Mouse (Mus musculus) skeletal muscle tissue, adult 2 months (tissue): Measurements from ENCODE around the gene Ctnnbip1.
A peak's percentile ranks its signal among the peaks of the same experiment; 100 is the strongest.
"Not testable (repeated sequence)": the region's sequence is repeated elsewhere in the genome, so short reads cannot be mapped to it uniquely, and the experiment has no call there.

Experiments
- DNase-seq: peaks from one replicate; pipeline ENCODE4 v3.0.0-alpha.2; 2012; ENCODE audit warnings: low read depth, low spot score

Ctnnbip1 gene

DNA sequence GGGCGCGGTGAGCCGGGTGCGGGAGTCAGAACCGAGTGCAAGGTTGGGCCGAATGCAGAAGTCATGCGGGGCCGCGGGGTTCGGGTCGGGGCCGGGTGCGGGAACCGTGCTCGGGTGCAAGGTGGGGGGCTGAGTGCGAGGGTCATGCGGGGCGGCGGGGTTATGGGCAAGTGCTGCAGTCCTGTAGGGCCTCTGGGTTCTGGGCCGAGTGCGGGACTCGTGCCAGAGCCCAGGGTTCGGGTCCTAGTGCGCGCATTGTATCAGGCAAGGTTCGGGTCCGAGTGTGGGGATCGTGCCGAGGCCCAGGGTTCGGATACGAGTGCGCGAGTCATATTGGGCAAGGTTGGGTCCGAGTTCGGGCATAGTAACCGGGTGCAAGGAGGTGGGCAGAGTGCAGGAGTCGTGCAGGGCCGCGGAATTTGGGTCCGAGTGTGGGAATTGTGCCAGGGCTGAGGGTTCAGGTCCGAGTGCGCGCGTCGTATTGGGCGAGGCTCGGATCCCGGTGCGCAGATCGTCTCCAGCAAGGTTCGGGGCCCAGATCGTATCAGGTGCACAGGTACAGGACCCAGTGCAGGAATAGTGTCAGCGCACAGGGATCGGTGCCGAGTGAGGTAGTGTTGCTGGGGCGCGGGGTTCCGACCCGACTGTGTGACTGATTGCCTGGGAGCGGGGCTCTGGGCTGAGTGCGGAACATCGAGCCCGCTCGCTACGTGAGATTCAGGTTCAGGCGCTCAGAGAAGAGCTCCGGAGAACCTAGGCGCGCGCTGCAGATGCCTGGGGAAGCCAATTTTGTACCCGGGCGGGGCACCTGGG lies 69.0 kb downstream of the Ctnnbip1 start:
- DNase-seq = no peak

DNA sequence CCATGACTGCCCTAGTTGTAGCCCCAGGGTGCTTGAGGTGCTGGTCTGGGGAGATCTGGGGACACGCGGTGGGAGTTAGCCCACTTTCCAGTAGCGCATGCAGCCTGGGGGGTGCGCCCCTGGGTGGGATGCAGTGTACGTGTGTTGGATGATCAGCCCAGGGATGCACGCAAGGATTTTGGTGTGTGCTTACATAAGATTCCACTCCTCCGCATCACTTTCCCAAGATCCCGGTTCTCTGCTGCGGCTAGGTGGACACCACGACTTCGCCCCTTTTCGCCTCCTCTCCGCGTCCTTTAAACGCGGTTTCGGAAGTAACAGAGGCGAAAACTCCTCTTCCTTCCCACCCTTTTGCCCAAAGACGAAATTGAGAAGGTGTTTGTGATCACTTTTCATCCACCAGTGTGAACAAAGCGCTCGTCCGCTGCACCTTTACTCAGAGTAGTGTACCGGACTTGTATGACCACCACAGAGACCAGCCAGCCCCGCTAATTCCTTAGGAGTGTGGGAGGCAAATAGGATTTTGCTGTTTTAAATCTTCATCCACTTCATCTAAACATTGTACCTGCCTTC lies 69.6 kb downstream of the Ctnnbip1 start:
- DNase-seq = no peak

DNA sequence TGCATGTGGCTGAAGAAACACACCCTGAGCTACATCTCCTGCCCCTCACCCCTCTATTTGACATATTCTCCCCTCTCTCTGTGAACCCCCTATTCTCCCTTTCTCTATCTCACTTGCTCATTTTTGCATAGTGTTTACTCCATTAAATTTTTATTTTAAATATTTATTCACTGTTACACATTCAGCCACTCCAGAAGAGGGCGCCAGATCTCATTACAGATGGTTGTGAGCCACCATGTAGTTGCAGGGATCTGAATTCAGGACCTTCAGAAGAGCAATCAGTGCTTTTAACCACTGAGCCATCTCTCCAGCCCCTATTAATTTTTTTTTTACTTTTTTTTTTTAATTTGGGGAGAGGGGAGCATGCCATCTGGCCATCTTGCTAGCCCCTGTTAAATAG lies 72.2 kb downstream of the Ctnnbip1 start:
- DNase-seq = no peak

DNA sequence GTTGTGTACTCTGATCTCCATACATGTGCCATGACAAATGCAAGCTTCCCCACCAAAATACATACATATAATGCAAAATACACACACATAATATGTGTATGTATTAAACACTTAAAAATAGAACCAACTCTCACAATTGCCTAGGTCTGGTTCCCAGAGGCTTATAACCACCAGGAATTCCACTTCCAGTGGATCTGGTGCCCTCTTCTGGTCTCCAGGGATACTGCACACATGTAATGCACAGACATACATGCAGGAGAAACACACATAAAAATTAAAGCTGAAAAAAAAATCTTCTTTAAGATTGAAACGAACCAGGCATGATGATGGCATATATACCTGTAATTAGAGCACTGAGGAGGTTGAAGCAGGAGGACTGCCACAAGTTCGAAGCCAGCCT lies 73.5 kb downstream of the Ctnnbip1 start:
- DNase-seq = no peak

DNA sequence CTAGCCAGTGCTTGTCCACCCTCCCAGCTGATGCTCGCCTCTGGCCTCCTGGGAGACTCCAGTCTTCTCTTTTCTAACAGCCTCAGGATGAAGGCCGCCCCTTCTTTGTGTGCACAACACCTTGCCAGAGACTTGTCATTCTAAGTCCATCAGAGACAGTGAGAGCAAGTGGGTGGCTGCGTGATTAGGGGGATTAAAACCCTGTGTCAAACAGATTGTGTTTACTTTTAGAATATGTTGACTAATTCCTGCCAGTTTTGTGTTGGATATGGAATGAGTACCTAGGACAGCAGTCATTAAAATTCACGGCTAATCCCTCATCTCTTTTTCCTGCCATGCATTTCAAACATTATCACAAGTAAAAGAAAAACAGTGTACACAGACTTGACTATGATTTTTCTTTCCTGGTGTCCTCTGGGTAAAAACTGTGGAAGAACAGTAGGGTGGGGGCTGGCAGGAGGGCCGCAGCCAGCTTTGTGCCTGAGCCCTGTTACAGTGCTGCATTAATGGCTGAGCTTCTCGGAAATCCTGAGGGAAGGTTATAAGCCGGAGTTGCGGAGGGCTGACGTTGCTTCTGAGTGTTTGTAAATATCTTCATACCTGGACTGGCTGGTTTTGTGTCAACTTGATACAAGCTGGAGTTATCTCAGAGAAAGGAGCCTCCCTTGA lies 77.0 kb downstream of the Ctnnbip1 start:
- DNase-seq = no peak

DNA sequence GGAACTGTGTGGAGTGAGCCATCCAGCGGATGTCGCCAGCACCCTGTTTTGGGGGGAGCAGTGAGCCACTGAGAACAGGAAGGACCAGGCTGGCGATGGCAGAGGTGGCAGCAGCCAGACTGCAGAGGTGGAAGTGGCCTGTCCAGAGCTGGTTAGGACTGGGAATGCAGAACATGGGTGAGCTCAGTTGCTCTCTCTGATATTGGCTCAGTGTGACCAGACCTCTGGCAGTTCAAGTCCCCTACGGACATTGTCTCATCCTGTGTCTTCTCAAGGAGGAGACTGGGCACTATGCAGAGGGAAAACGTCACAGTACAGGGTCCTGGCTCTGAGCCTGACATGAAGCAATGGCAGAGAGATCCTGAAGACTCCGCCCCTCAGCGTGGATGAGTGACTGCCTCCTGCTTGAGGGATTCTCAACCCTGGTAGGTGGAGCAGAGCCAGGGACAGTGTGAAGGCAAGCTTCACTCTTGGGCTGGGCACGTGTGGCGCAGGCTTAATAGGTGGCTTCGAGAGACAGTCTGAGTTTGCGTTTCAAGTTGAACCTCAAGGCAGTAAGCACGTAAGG lies 79.7 kb downstream of the Ctnnbip1 start:
- DNase-seq = peak; percentile 50

DNA sequence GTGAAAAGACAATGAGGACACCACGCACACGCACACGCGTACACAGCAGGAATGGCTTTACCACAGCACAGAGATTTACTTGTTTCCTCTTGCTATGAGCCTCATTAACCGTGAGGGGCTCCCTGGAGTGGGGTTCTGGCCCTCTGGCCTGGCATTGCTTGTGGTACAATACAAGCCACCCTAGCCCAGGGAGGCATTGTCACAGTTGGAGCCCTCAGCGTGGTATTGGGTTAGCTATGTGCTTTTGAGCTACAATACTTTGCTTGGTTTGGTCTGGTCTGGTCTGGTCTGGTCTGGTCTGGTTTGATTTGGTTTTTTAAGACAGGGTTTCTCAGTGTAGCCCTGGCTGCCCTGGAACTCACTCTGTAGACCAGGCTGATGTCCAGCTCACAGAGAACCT lies 81.5 kb downstream of the Ctnnbip1 start:
- no peak for DNase-seq

DNA sequence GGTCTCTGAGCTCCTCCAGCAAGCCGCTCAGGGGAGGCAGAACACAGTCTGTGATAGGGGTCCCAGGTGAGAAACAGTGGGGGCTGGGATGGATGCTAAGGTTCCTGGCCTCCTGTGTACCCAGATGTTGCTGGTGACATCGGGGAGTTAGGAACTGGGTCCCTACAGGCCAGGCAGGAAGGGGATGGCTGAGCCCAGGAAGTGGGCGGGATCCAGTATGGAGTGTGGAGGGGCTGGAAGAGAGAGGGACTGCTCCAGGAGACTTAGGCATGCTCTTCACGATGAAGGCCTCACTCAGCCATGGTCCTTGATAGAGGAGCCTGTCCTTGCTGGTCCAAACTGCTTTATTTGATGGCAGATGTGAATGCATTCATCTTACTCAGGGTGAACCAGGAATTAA lies 82.1 kb downstream of the Ctnnbip1 start:
- DNase-seq = no peak

DNA sequence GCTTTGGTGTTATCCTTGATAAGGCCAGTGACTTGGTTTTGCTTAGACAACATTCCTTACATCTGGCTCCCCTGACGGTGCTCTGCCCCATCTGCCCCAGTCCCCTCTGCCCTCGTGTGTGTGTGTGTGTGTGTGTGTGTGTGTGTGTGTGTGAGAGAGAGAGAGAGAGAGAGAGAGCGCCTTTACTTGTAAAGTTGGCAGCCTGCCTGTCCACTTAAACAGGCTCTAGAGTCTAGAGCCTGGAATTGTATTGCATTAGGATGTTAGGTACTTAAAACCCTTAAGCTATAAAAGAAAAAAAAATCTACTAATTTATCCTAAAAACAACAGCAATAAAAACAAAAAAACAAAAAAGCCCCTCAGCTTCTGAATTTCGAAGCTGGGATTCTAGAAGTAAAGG lies 83.4 kb downstream of the Ctnnbip1 start:
- no peak for DNase-seq

DNA sequence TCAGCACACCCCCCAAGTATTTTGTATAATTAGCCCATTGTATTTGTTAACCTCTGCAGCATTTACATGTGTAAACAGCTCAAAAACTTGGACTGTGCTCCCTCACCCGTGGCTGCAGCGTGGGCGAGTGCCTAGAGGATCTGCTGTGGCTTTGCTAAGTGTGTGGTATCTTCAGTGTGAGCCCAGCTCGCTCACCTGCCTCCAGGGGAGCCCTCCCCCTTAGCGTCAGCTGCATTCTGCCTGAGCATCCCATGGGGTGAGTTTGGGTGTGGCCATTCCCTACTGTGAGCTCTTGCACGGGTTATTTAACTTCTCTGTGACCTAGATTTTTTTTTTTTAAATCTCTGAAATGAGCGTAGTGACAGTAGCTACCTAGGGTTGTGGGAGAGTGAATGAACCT lies 84.2 kb downstream of the Ctnnbip1 start:
- no peak for DNase-seq

DNA sequence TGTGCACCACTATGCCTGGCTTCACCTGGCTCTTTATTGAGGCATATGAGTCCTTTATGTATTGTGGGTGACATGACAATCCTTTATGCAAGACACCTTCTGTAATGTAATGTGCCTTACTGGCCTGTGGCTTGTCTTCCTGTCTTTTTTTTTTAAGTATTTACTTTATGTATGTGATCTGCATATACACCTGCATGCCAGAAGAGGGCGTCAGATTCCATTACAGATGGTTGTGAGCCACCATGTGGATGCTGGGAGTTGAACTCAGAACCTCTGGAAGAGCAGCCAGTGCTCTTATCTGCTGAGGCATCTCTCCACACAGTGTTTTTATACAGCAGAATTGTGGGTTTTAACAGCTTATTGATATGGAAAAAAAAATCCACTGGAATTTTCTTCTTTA lies 85.8 kb downstream of the Ctnnbip1 start:
- DNase-seq = no peak

DNA sequence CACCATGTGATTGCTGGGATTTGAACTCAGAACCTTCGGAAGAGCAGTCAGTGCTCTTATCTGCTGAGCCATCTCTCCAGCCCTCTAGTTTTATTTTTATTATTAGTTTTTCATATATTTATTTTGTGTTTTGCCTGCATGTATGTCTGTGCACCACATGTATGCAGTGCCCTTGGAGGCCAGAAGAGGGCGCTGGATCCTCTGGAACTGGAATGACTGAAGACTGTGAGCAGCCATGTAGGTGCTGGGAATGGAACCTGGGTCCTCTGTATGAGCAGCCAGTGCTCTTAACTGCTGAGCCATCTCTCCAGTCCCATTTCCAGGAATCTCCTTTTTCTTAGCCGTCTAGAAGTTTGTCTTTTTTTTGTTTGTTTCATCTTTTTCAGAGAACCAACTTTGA lies 86.5 kb downstream of the Ctnnbip1 start:
- no peak for DNase-seq

DNA sequence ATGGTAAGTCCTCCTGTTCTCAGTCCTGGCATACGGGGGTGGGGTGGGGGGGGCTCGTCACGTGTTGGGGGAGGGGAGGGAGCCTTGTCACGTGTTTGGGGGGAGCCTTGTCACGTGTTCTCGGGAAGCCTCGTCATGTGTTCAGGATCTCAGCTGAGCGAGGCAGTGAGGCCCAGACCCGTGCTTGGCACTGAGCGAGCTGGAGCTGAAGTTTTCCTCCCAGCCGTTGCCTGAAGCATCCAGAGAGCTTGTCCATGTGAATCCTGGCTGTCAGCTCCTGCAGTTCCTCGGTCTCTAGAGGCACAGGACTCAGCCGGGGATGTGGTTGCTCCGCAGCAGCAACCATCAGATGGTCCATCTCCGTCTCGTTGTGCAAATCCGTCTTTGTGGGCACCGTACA lies 88.0 kb downstream of the Ctnnbip1 start:
- no peak for DNase-seq

DNA sequence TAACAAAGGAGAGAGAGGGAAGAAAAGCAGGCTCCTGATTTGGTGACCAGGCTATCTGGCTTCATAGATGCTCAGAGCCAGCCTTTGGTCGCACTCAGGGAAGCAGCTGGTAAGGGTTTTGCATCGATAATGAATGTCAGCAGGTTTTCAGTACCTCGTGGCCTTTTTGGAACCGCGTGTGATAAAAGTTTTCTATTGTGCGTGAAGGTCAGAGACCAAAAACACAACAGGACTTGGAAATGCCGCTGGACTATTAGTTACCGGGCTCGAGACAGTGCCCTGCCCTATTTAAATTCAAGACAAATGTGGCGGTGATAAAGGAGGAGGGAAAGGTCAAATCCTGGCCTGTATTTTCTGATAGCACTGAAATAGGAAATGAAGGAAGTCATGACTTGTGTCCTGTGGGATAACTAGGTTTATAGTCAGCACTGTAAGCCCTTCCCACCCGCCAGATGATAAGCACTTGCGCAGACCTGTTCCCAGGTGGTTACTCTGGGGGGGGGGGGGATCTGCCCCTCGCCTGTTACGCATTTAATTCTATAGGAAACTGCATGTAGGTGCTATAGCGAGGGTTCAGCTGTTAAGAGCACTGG lies 88.8 kb downstream of the Ctnnbip1 start:
- no peak for DNase-seq

DNA sequence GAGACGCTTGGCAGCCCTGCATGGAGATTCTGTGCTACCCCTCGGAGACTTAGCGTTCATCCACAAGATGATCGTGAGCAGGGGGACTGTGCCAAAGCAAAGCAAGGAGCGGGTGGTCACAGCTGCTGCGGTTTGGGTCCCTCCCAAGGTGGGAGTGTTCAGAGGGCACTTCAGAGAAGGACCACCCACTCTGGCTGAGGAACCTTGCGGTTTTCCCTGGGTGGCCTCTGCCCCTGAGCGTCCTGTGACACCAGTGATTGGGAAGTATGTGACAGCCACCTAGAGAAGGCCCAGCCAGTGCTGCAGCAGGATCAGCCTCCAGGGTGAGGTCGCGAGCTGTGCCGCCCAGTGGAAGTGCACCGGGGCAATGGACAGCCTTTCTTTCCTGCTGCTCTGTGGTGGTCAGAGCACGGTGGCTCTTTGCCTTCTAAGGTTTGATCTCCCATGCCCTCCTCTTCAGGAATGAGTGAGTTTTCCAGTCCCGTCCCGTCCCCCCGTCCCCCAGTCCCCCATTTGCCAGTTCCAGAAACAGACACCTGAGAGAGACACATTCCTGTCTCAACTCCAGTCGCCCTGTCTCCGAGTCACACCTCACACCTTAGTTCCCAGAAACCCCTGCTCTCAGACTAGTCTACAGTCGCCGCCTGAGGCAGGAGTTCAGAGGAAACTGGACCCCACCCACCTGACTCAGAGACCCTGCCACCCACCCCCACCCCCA lies 89.7 kb downstream of the Ctnnbip1 start:
- DNase-seq = no peak

DNA sequence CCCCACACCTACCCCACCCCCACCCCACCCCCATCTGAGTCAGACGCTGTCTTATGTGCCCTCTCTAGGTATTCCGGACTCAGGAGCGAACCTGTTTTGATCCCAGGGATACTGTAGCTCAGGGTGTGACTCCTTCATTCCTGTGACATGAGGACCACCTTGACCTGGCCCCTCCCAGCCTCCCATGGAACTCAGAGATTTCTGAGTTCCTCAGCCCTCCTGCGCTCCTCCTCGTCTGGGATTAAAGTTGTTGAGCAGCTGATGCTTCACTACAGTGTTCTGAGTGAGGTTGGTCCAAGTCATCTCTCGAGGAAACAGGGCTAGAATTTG lies 90.2 kb downstream of the Ctnnbip1 start:
- DNase-seq = no peak

DNA sequence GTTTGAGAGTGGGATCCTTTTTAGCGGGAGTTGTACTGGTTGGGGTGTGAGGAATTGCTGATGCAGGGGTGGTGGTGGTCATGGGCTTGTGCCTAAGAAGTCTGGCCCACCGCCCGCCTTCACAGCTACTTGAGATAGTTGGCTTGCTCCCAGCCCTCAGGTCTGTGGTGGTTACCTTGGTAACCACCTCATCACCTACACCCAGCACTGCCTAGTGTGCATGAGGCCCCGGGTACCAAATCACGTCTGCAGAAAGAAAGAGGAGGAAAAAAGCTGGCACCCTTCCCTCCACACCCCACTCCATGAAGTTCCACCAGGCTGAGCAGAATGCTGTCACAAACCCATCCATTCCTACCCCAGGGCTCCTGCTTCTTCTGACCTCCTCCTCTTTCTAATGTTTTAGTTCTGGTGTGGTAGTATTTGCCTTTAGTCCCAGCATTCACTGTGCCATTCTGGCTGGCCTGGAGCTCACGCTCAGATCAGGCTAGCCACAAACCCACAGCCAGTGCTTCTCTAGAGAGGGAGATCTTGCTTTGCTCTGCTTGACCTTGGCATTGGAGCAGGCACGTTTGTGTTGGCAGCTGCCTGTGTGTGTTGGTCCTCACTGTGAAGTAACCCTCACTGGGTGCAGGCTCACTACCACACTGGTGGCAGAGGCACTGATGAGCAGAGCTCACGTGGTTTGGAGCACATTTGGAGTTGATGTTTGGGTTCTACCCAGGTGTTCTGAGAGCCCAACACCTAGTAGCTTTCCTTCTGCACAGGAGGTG lies 91.4 kb downstream of the Ctnnbip1 start:
- no peak for DNase-seq

DNA sequence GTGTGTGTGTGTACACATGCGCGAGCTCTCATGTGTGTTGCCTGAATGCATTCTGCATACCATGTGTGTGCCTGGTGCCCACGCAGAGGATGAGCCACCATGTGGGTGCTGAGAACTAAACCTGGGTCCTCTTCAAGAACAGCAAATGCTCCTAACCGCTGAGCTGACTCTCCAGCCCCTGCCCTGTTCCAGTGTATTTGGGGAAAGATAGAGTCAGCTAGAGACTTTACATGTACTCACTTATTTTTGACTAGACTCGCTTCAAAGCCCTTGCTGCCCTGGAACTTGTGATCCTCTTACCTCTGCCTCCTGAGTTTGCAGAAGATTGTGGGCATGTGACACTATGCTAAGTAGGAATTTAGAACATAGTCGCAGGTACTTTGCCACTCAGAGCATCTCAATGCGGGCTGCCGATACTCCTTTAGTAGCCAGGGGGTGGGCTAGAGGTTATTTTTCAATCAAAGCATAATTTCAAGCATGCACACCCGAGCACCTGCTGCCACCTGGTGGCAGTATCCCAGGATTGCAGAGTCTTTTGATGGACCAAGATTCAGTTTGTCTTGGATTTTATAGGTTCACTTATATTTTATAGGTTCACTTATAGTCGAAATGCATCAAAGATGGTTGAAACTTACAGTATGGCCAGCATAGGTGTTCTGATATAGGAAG lies 93.5 kb downstream of the Ctnnbip1 start:
- DNase-seq = no peak

DNA sequence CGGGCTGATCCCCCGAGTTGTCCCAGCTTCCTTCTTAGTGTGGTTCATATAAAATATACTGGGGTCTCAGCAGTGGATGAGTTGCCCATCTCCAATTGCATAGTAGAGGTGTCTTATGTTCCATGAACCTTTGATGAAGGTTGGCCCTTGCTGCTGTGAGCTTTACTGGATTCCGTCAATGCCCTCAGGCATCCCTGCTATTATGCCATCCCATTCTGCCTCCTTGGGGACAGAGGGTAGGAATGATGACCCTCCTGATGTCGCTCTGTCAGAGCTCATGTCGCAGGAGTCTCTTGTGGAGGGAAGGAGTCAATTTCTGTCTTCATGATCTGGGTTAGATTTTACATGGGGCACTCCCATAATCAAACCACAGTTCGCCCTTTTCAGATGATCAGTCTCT lies 95.5 kb downstream of the Ctnnbip1 start:
- not testable (repeated sequence) for DNase-seq

DNA sequence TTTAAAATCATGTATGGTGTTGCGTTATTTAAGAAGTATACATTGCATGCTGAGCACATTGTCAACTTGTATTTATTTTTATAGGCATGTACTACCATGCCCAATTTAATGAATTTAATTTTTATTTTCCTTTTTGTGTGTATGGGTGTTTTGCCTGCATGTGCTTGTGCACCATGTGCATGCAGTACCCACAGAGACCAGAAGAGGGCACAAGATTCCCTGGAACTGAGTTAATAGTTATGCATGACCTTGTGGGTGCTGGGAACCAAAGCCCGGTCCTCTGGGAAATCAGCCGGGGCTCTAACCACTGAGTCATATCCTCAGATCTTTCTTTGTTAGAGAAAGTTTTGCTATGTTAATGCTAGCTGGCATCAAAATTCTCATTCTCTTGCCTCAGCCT lies 96.8 kb downstream of the Ctnnbip1 start:
- no peak for DNase-seq
